In genomic region chr3:55464226-55464625, GRCm38 (mm10) we compare ENCODE assay signal across 28 mouse cellular contexts. TPM values are rescaled to one million over a fixed set of nuclear protein-coding genes. Genes with fewer than 3 reads are reported as not detected.
DNase-seq lines count a peak whose midpoint lies in the region; ATAC-seq and TF ChIP-seq lines count a peak whose summit lies in the region.
"Had no signal": no experiment of that assay in that cellular context is flagged by ENCODE, and none has a peak within 500 bp of the region (broad histone marks: within the 10 kb centered on the region; RNA-seq: fewer than 3 reads in every experiment).

No protein-coding gene starts in this region.

- no peak for TF ChIP-seq CTCF in cerebellum, adult 2 months (IDR thresholded peaks at IDR 0.05; ENCODE audit: borderline replicate concordance, insufficient read depth, low read depth, low read length)
- no peak for TF ChIP-seq CTCF in layer of hippocampus, adult 2 months (conservative IDR thresholded peaks at IDR 0.05)
- TF ChIP-seq CTCF in hindbrain, postnatal 0 days (IDR thresholded peaks at IDR 0.05; ENCODE audit: low read depth) = no peak

- no peaks in the 10 kb centered on the region for H3K27me3 ChIP-seq in cerebellum, adult 2 months (ENCODE audit: control insufficient read depth, insufficient read depth, low read length)
- H3K27me3 ChIP-seq in hindbrain, postnatal 0 days (ENCODE audit: insufficient read depth, low read length) = no peaks in the 10 kb centered on the region
- H3K27me3 ChIP-seq: CH12.LX; lung, embryonic 15.5 days; stomach, embryonic 15.5 days had no signal

- H3K36me3 ChIP-seq in hindbrain, postnatal 0 days (ENCODE audit: insufficient read depth, low read length) = no peaks in the 10 kb centered on the region
- H3K36me3 ChIP-seq: forebrain, embryonic 10.5 days; lung, embryonic 15.5 days; stomach, embryonic 15.5 days had no signal

- WGBS in cerebellum, adult 2 months = 8% methylated on average over 3 of the region's 3 CpGs
- WGBS in hindbrain, postnatal 0 days = 49% methylated on average over 3 of the region's 3 CpGs

- H3K9ac ChIP-seq in hindbrain, postnatal 0 days (replicated peaks; ENCODE audit: low read length) = no peak overlapping the region; the same call in 1 of the 2 replicates
- H3K9ac ChIP-seq: liver, embryonic 14.5 days; lung, embryonic 15.5 days; stomach, embryonic 15.5 days had no signal

- peak overlapping the region; percentile 20 for H3K4me3 ChIP-seq in cerebellum, adult 2 months (replicated peaks; ENCODE audit: insufficient read depth, low read depth, low read length)
- H3K4me3 ChIP-seq in layer of hippocampus, adult 2 months = peak overlapping the region; percentile 60
- peak overlapping the region; percentile 14; the same call in 1 of the 2 replicates for H3K4me3 ChIP-seq in hindbrain, postnatal 0 days (ENCODE audit: low read length)
- H3K4me3 ChIP-seq: forebrain, embryonic 10.5 days; gastrocnemius, adult 2 months; lung, embryonic 15.5 days; stomach, embryonic 15.5 days had no signal

- H3K4me1 ChIP-seq in cerebellum, adult 2 months (ENCODE audit: control insufficient read depth, insufficient read depth, low read length) = peaks cover 5% of the 10 kb centered on the region; the same call in 1 of the 2 replicates
- H3K4me1 ChIP-seq in hindbrain, postnatal 0 days (ENCODE audit: insufficient read depth, low read length) = peaks cover 12% of the 10 kb centered on the region; the same call in 1 of the 2 replicates
- H3K4me1 ChIP-seq: lung, embryonic 15.5 days had no signal

- peak overlapping the region; percentile 90; the same call in 1 of the 2 replicates for H3K27ac ChIP-seq in cerebellum, adult 2 months (ENCODE audit: insufficient read depth, low read length)
- H3K27ac ChIP-seq in layer of hippocampus, adult 2 months = peak overlapping the region; percentile 98
- no peak overlapping the region for H3K27ac ChIP-seq in hindbrain, postnatal 0 days
- H3K27ac ChIP-seq: forebrain, embryonic 10.5 days; gastrocnemius, adult 2 months; liver, embryonic 14.5 days; lung, embryonic 15.5 days; stomach, embryonic 15.5 days had no signal

- H3K9me3 ChIP-seq in hindbrain, postnatal 0 days (ENCODE audit: low read length) = no peaks in the 10 kb centered on the region
- H3K9me3 ChIP-seq: forebrain, embryonic 10.5 days; lung, embryonic 15.5 days; stomach, embryonic 15.5 days had no signal

- TF ChIP-seq POLR2A in cerebellum, adult 2 months (IDR thresholded peaks at IDR 0.05; ENCODE audit: borderline replicate concordance, insufficient read depth, low read length) = peak; percentile 49; the same call in 1 of the 2 replicates

- peak overlapping the region; percentile 62 for H3K4me2 ChIP-seq in hindbrain, postnatal 0 days (ENCODE audit: low read depth, low read length)
- H3K4me2 ChIP-seq: heart, embryonic 11.5 days; lung, embryonic 15.5 days; stomach, embryonic 15.5 days had no signal

- ATAC-seq in hindbrain, postnatal 0 days = no peak

- DNase-seq in cerebellum, adult 2 months = peak; percentile 39 to 75
- DNase-seq in cerebellum, postnatal 4 days (ENCODE audit: low spot score in 2 of 2) = no peak
- no peak for DNase-seq in layer of hippocampus, adult 2 months (ENCODE audit: low spot score in 2 of 2)
- no peak for DNase-seq in layer of hippocampus, postnatal 36 days
- peak; percentile 50 to 59 for DNase-seq in cerebellum, postnatal 25 days
- DNase-seq in hindbrain, postnatal 0 days (ENCODE audit: low spot score) = no peak
- no peak for DNase-seq in kidney, postnatal 10 days
- DNase-seq in kidney, postnatal 14 days = no peak
- DNase-seq: adrenal gland, postnatal 25 days; gastrocnemius, adult 2 months; heart, postnatal 10 days; kidney, adult 8-10 months; kidney, postnatal 36 days; layer of hippocampus, adult 9-11 months; lung, postnatal 4 days; retina, postnatal 1 day; thymus, adult 18-20 months had no signal

RNA-seq across cellular contexts. Expression of gene Gm21954, which starts 7.8 kb away (rescaled TPM):
- polyA plus RNA-seq in cerebellum, adult 2 months (2012; rRNA removed) = not detected in 2 replicates
- not detected for total RNA-seq in layer of hippocampus, adult 2 months (2021)
- not detected for total RNA-seq in layer of hippocampus, postnatal 36 days (2021)
- total RNA-seq in hindbrain, postnatal 0 days (2014; rRNA removed) = not detected in 2 replicates
- polyA plus RNA-seq in hindbrain, postnatal 0 days (2015; fragmentation: Nextera tagmentation; extraction: Ambion mirVana) = not detected in 2 replicates
- total RNA-seq: adrenal gland, postnatal 25 days; CH12.LX; common myeloid progenitor, adult 5-6 weeks; gastrocnemius, adult 2 months; heart, postnatal 10 days; MEL had no signal
- polyA plus RNA-seq: forebrain, embryonic 10.5 days; gonadal fat pad, adult 2 months; heart, embryonic 11.5 days; limb, embryonic 14.5 days; liver, embryonic 14.5 days; lung, embryonic 15.5 days; stomach, embryonic 15.5 days; urinary bladder, adult 2 months had no signal

Comparison
In these comparisons a context has a peak if more than half of its experiments do, and no peak if none do; other contexts are left out.
1. DNase-seq: peak in cerebellum, adult 2 months (2 of 2) and cerebellum, postnatal 25 days (2 of 2); none in cerebellum, postnatal 4 days (0 of 2), layer of hippocampus, adult 2 months (0 of 2), layer of hippocampus, postnatal 36 days (0 of 2), hindbrain, postnatal 0 days (single experiment), kidney, postnatal 10 days (single experiment) and kidney, postnatal 14 days (single experiment).
2. Peak in every context shown above with its lines, with median percentiles within 50 percentile points of each other: H3K4me3 ChIP-seq.